Mouse (Mus musculus): ENCODE measurements around the gene Zmynd10. TPM values are rescaled to one million over a fixed set of nuclear protein-coding genes. Genes with fewer than 3 reads are reported as not detected.

Zmynd10 gene
- polyA plus RNA-seq (2012; rRNA removed), result 12.8 and 13.2 TPM in 2 replicates

GRCm38 (mm10) chr9:107547026-107547425 lies at the start of gene Zmynd10:
Gene Zmynd10, plus strand, starts transcription at chr9:107547298.
- 9% methylated on average over 20 of the region's 20 CpGs for WGBS
- TF ChIP-seq CTCF (IDR thresholded peaks at IDR 0.05; ENCODE audit: insufficient read depth, low read length) (no peak), POLR2A (IDR thresholded peaks at IDR 0.05; ENCODE audit: borderline replicate concordance, extremely low read depth, low read depth, low read length) (no peak)
- Histone ChIP-seq H3K4me3 (replicated peaks; ENCODE audit: extremely low read depth, low read depth, low read length) (no peak within 1 kb of the TSS), H3K4me1 (ENCODE audit: control insufficient read depth, insufficient read depth, low read length) (peaks cover 18% of the 10 kb centered on the region)
- peak; percentile 82 for DNase-seq

- no peak for TF ChIP-seq CTCF (IDR thresholded peaks at IDR 0.05; ENCODE audit: insufficient read depth, low read length)
- TF ChIP-seq POLR2A (IDR thresholded peaks at IDR 0.05; ENCODE audit: borderline replicate concordance, extremely low read depth, low read depth, low read length), result no peak
- H3K4me1 ChIP-seq (ENCODE audit: control insufficient read depth, insufficient read depth, low read length), result no peaks in the 10 kb centered on the region
- 77% methylated on average over 3 of the region's 3 CpGs for WGBS
- no peak overlapping the region for H3K4me3 ChIP-seq (replicated peaks; ENCODE audit: extremely low read depth, low read depth, low read length)
- DNase-seq, result no peak
These were observed 46.3 kb upstream of the Zmynd10 start for GRCm38 (mm10) chr9:107500708-107501286.

DNA sequence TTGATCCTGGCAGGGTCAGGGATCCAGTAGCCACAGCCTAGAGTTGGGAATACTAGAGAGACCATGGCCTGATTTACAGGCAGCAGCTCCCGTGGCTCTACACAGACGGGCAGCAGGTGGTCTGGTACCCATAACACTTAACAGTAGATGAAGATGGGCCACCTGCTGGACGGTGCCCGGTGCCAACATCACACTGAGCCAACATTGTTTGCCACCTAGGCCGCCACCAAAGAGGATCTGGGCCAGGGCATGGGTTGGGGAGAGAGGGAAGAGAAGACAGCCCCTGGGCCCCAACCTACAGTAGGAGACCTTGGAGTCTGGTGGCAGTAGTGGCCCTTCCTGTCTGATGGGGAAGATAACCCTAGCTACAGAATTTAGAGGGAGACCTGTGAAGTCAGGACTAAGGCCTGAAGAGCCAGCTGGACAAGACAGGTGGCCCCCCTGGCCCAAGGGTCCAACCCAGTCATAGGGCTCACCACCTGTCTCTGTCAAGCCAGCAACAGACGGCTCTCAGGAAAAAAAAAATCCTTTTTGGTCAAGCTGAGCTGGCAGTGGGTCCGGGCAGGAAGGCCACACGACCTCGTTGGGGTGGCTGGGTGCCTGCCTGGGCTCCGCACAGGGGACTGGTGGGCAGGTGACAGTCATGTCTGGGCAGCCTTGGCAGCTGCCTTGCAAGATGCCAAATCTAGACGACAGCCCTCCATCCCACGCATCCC lies 44.8 kb upstream of the Zmynd10 start:
- H3K4me3 ChIP-seq (replicated peaks; ENCODE audit: extremely low read depth, low read depth, low read length), result no peak overlapping the region
- DNase-seq, result no peak
- 82% methylated on average over 12 of the region's 12 CpGs for WGBS
- H3K4me1 ChIP-seq (ENCODE audit: control insufficient read depth, insufficient read depth, low read length), result no peaks in the 10 kb centered on the region
- no peak for TF ChIP-seq CTCF (IDR thresholded peaks at IDR 0.05; ENCODE audit: insufficient read depth, low read length)

GRCm38 (mm10) chr9:107504662-107505537 lies 42.2 kb upstream of the Zmynd10 start:
- DNase-seq, result no peak
- Histone ChIP-seq H3K4me3 (replicated peaks; ENCODE audit: extremely low read depth, low read depth, low read length) (no peak overlapping the region), H3K4me1 (ENCODE audit: control insufficient read depth, insufficient read depth, low read length) (no peaks in the 10 kb centered on the region)
- WGBS, result 76% methylated on average over 19 of the region's 19 CpGs
- TF ChIP-seq CTCF (IDR thresholded peaks at IDR 0.05; ENCODE audit: insufficient read depth, low read length), result no peak
- TF ChIP-seq POLR2A (IDR thresholded peaks at IDR 0.05; ENCODE audit: borderline replicate concordance, extremely low read depth, low read depth, low read length), result no peak

DNA sequence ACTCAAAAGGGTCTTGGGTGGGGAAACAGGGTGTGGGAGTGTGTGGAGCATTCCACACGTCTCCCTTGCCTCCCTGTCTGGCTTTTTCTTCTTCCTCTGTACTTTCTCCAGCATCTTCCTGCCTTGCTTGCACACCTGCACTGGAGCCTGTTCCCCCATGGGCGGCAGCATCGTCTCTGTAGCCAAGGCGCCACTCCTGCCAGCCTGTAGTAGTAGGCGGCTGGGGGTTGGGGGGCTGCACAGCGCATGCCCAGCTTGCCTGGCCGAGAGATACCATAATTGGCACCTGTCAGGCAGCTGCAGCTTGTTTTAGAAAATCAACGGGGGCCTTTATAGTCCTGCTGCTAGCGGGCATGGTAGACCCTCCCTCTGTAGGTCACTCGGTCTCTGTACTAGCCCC lies 38.8 kb upstream of the Zmynd10 start:
- DNase-seq, result no peak

DNA sequence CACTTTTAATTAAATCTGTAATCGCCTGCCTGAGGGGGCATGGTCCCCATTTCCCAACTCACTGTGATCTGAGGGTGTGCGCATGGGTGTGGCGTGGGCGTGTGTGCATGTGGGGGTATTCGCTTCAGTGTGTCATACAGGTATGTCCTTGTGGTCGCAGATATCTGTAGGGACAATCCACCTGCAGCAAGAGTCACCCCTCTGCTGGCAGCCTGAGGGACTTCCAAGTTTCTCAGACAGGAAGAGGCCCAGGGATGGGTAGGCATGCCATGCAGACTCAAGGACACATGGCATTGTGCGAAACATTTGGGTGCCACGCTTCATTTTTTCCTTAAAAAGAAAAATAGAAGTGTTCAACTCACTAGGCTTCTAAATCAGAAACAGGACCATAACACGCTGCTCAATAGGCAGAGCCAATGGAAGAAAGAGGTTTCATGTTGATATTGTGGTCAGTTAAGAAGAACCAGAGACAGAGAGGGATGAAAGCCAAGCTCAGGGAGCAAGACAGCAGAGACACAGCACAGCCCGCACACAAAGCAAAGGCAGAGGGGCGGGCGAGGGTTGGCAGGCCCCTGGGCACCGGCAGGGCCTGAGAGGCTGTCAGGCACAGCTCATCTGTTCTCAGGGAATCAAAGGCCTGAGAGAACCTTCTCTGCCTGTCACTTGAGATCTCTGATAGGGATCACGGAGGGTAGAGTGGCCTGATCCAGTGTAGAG lies 36.6 kb upstream of the Zmynd10 start:
- Histone ChIP-seq H3K4me1 (ENCODE audit: control insufficient read depth, insufficient read depth, low read length) (no peaks in the 10 kb centered on the region), H3K4me3 (replicated peaks; ENCODE audit: extremely low read depth, low read depth, low read length) (no peak overlapping the region)
- WGBS, result 71% methylated on average over 14 of the region's 14 CpGs
- no peak for TF ChIP-seq POLR2A (IDR thresholded peaks at IDR 0.05; ENCODE audit: borderline replicate concordance, extremely low read depth, low read depth, low read length)
- TF ChIP-seq CTCF (IDR thresholded peaks at IDR 0.05; ENCODE audit: insufficient read depth, low read length), result no peak
- DNase-seq, result no peak

More for the DNA sequence above, 38.8 kb upstream of the Zmynd10 start:
- Histone ChIP-seq H3K4me1 (ENCODE audit: control insufficient read depth, insufficient read depth, low read length) (no peaks in the 10 kb centered on the region), H3K4me3 (replicated peaks; ENCODE audit: extremely low read depth, low read depth, low read length) (no peak overlapping the region)
- TF ChIP-seq CTCF (IDR thresholded peaks at IDR 0.05; ENCODE audit: insufficient read depth, low read length), result no peak
- no peak for TF ChIP-seq POLR2A (IDR thresholded peaks at IDR 0.05; ENCODE audit: borderline replicate concordance, extremely low read depth, low read depth, low read length)
- WGBS, result 50% methylated on average over 10 of the region's 10 CpGs

DNA sequence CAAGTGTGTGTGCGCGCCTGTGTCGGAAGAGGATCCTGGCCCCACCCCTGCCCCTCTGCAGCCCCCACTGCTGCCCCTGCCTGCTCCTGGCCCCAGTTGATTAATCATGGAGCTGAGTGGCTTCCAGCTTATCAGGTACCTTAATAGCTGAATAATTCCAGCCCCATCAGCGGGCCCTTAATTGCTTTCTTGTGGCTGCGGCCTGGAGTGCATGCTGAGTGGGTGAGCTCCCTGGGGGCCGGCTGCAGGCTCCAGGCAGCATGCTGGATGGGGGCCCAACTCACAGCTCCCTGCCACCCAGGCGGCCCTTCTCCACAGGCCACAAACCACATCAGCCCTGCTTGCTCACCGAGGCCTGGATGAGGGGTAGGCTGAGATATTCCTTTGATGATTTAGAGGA lies 35.7 kb upstream of the Zmynd10 start:
- Histone ChIP-seq H3K4me3 (replicated peaks; ENCODE audit: extremely low read depth, low read depth, low read length) (no peak overlapping the region), H3K4me1 (ENCODE audit: control insufficient read depth, insufficient read depth, low read length) (no peaks in the 10 kb centered on the region)
- TF ChIP-seq POLR2A (IDR thresholded peaks at IDR 0.05; ENCODE audit: borderline replicate concordance, extremely low read depth, low read depth, low read length) (no peak), CTCF (IDR thresholded peaks at IDR 0.05; ENCODE audit: insufficient read depth, low read length) (no peak)
- DNase-seq, result no peak
- 55% methylated on average over 8 of the region's 8 CpGs for WGBS

GRCm38 (mm10) chr9:107512326-107512725 lies 34.8 kb upstream of the Zmynd10 start:
- no peak for DNase-seq
- Histone ChIP-seq H3K4me1 (ENCODE audit: control insufficient read depth, insufficient read depth, low read length) (no peaks in the 10 kb centered on the region), H3K4me3 (replicated peaks; ENCODE audit: extremely low read depth, low read depth, low read length) (no peak overlapping the region)
- WGBS, result 83% methylated on average over 16 of the region's 16 CpGs
- TF ChIP-seq CTCF (IDR thresholded peaks at IDR 0.05; ENCODE audit: insufficient read depth, low read length) (no peak), POLR2A (IDR thresholded peaks at IDR 0.05; ENCODE audit: borderline replicate concordance, extremely low read depth, low read depth, low read length) (no peak)
